Mouse (Mus musculus) heart, postnatal 4 days (tissue): ENCODE results near the gene Grin2b. TPM values are rescaled to one million over a fixed set of nuclear protein-coding genes. Genes with fewer than 3 reads are reported as not detected.

ENCODE experiments used
- DNase-seq: peaks from one replicate; pipeline ENCODE4 v3.0.0; 2021
- total RNA-seq, 2 experiments: library from RNA; stranded (reverse); gene quantifications; 2 replicates each; pipeline ENCODE4 v1.2.3; 2021

Gene Grin2b
- under 1 TPM; 0.05 to 0.17 TPM for total RNA-seq

DNA sequence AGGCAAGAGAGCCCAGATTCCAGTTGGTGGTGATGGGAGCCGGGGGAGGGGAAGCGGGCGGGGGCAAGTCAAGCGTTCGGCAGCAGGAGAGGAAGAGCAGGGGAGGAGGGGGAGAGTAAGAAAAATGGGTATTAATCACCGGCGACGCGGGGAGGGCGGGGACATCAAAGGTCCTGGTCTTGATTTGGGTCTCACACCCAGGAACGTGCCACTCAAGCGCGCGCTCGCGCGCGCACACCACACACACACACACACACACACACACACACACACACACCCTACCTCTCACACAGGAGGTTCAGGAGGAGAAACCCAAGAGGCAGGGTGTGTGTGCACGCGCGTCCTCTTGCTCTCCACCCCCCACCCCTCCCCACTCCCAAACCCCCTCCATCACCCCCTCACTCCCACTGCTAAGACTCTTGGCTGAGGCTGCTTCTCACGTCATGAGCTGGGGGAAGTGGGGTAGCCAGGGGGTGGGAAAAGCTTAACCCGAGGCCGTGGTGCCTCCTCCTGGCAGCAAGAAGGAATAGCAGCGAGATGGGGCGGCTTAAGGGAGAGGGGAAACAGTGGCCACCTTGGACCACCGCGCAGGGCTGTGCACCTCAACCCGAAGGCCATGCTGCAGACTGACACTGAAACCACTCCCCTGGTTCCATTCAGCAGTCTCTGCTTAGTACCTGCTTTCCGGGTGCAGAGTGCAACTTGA lies at the start of gene Grin2b:
Gene Grin2b (minus strand): TSS at position 321 of the 706 bp plus-strand sequence.
- DNase-seq: peak; percentile 9

DNA sequence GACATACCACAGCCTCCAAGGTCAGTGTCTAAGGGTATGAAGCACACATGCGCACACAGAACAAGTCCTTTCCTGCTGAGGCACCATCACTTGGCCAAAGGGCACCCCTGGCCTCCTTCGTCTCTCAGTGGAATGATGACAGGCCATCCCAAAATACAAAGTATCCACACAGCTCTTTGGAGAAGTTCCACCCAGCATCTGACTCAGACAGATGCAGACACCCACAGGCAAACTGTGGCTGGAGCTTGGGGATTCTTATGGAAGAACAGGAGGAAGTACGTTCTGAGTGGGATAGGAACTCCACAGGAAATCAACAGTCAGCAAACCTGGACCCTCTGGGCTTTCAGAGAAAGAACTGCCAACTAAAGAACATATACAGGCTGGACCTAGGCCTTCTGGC lies 48.6 kb upstream of the Grin2b start:
- DNase-seq: no peak

DNA sequence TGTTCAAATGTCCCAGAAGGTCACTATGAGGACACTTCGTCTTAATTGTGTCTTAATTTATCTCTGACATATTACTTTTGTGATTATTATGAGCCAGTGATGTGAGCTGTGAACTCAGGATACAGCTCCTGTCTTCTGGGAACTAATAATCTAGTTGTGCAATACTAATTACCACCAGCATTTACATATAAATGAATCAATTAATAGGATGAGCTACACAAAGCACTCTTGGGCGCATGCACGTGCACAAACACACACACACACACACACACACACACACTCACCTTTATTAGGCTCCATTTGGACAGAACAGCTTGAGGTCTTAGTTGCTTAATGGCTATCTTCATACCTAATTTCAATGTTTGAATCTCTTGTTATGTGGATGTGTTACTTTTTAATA lies 37.1 kb upstream of the Grin2b start:
- no peak for DNase-seq

DNA sequence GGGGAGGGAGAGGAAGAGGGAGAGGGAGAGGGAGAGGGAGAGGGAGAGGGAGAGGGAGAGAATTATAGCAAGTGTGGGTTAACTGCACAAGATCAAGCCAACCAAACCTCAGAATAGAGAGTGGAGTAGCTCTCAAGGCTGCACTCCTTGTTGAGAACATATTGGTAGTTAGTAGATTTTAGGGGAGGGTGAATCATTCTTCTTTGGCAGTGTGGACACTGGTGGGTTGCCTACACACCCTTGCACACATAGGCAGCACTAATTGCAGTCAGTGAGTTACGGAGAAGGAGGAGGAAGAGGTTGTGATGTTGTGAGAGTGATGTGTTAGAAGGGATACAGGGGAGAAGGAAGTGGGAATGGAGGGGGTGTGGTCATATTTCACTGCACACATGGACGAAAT lies 26.5 kb upstream of the Grin2b start:
- DNase-seq: no peak

DNA sequence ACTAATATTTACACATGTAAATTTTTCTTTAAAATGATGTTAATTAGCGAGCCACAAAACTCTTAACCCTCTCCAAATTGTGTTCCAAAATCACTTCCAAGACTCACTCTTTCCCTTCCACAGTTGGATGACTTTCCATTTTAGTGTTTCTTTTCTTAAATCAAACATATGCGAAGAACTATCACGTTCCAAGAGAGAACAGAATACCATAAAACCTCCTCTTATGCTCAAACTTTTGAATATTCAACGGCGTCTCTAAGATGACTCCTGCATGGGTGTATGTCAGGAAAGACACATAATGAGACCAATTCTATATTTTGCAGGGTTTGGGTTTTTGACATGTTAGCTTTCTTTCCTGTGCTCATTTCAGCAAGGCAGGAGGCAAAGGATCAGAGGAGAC lies 21.3 kb upstream of the Grin2b start:
- DNase-seq: no peak

DNA sequence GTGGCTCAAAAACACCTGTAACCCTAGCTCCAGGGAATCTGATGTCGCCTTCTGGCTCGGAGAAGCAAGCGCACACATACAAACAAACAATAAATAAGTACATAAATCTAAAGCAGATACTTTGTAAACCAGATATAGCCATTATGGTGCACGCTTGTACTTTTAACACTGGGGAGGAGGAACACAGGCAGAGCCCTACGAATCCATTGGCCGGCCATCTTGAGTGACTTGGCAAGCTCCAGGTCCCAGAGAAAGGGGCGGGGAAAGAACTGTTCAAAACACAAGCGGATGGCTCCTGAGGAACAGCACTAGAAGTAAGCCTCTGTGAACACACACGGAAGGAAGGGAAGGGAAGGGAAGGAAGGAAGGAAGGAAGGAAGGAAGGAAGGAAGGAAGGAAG lies 4.8 kb upstream of the Grin2b start:
- DNase-seq: no peak

DNA sequence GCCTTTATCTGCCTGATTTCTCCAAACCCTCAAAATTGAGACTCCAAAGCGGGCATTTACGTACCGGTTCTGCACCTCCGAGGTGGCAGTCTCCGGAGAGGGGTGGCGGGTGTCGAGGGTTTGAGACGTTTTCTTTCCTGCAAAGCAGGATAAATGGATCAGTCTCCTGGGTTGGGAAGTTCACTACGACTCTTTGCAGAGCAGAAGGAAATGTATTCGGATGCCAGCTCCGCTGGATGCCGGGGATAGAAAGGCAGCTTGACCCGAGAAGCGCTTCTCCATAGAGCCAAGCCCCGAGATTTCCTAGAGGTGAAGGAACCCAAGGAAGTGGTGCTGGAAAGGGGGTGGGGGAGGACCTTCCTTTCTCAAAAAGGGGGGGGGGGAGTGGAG lies 515 bp downstream of the Grin2b start:
- DNase-seq: no peak

DNA sequence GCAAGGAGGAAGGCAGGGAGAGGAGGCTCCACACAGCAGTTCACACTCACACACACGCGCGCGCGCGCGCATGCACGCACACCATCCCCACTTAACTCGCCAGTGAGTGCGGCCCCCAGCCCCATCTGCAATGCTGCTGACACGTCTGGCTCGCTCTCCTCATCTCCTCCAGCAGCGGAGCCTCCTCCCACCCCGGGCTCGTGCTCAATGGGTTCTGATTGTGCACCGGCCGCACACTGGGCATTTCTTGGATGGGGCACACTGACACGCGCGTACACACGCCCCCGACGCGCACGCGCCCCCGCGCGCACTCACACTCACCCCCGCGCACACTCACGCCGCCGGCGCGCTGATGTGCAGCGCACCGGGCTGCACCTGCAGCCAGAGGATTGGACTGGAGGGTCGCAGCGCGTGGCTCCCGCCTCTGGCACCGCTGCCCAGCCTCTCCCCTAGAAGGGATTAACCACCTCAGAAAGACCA lies 1.1 kb downstream of the Grin2b start:
- no peak for DNase-seq

DNA sequence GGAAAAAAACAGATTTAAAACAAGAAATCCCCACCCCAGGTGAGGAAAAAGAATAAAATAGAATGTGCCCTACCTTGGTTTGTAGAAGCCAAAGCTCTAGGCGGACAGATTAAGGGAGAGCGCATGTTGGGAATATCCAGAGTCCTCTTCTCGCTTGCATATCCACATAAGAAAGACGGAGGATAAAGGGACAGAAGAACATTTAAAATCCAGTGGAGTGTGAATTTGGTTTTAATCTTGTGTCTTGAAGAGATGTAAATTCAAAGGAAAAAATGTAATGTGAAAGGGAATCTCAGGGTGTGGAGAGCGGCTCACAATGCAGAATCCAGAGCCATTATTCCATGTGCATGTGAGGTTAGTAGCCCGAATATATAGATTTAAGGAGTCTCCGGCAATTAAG lies 2.0 kb downstream of the Grin2b start:
- DNase-seq: no peak

DNA sequence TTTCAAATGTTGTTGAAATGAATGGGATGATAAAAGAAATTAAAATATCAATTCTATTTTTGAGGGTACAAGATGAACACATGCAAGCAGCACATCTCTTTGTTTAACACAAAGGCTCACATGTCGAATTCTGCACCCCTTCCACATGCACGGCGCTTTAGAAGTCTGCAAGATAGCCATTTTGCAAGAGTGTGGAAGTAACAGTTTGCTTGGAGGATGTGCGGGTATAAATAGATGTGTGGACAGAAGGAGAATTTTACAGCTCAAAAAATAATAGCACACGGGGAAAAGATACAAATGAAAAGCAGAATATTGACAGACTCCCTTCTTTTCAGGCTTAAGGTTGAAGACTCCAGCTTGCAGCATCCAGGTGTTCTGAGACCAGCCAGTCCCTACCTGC lies 2.9 kb downstream of the Grin2b start:
- DNase-seq: no peak

DNA sequence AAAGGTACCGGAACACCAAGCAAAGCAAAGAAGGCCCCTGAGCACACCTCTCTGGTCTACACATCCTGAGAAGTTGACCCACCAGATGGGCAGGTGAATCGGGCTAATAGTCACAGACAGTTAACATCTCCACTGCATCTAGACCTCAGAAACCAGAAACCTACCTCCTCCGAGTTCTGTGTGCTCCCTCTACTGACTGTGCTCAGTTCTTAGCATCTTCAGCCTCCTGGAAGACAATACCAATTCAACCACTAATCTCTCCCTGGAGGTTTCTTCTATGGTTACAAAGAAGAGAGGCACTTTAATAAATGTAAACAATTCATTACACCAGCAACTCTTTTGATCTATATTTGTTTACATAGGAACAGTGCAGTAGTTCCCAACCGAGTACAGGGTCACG lies 6.0 kb downstream of the Grin2b start:
- no peak for DNase-seq

DNA sequence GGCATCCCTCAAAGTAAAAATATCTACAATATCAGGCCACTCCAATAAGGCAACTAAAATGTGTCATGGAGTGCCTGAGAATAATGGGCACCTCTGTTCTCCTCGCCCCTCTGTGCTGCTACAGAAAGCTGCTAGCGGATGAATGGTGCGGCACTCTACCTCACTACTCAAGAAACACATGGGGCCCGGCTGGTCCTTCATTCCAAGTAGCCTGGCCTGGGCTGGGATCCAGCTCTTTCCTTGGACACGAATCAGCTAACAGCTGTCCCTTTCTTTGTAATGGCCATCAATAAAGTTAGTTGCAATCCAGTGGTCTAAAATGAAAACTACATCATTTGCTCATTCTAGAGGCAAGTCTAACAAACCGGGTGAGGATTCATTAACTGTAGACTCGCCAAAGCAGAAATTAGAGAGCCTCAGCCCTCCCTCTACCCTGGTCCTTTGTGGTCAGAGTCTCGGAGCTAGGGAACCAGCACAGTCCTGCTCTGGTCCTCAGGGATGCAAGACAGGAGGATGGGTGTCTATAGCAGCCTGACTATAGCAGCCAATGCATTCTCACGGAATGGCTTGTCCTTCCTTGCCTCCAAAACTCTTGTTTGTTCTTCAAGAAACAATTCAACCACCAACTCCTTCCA lies 7.8 kb downstream of the Grin2b start:
- peak; percentile 70 for DNase-seq

DNA sequence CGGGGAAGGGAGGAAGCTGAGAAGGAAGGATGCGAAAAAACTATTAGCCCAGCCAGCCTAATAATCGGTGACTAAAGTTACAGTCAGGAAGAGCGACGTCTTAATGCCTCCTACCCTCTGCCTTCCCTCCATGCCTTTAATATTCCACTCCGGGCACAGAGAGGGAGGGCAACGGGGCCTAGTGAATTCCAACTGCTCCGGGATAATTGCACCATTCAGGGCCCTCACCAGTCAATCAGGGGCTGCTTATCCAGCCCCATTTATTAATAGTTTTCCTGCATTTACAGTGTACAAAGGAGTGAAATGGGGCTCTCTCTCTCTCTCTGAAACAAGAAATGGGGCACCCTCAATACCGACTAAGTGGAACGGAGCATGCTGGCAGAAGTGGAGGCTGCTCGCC lies 11.2 kb downstream of the Grin2b start:
- no peak for DNase-seq

DNA sequence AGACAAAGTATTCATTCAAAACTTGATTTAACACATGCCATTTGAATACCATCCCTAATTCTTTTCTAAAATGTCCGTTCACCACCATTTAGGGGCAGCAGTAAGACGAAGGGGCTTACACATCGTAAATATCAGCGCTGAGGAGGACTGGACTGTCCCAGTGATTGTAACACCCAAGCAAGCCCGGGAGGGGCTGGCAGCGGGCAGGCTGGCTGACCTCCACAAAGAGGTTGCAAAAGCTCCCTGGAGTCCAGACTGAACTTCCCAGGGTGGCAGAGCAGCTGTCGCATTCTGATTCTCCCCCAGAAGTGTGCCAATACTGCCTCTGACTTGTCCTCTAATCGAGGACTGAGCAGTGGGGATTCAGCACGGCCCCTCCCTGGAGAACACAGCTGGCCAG lies 19.9 kb downstream of the Grin2b start:
- DNase-seq: no peak

DNA sequence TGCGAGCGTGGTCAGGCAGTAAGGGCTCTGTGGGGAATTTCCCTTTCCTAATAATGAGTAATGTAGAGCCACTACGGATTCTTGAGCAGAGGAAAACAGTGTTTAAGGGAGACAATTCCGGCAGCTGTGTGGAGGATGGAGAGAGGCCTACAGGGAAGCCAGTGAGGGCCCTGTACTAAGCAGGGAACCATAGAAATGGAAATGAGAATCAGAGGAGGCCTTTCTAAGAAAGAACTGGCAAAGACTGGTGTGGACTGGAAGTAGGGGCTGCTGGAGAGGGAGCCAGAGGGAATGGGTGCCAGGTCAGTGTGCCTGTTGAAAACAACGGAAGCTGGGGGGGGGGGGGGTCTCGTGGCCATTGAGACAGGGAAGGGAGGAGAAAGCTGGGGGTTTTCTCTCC lies 23.2 kb downstream of the Grin2b start:
- no peak for DNase-seq

DNA sequence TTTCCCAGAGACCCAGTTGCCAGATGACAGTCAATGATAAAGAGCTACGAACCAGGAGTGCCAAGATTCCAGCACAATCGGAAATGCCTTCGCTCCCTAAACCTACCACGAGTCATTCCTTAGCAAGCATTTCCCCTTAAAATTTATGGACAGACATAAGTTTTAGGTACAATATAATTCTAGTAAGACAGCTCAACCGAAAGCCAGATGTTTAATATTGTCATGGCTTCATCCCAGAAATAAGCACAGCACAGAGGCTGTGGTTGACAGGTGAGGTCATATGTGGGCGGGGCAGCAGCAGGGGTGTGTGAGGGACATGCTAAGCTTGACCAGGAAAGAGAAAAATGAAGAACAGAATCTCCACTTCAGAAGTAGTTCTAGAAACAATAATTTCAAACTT lies 33.3 kb downstream of the Grin2b start:
- DNase-seq: no peak

DNA sequence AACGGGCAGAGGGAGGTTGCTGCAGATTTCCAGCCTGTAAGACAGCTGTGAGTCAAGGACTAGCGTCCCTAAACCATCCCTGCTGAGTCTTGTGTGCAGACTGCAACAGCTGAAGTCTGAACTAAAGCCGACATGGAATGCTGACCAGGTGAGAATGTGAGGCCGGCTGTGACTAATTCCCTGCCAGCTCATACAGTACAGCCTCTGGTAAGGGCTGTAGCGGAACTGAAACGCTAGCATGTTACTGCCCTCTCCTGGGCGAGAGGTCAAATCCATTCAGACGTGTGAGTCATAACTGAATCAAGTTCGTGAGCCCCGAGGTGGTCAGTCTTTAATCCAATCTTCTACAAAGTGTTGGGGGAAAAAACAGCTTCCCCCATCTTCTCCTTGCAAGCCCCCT lies 42.9 kb downstream of the Grin2b start:
- peak; percentile 36 for DNase-seq

DNA sequence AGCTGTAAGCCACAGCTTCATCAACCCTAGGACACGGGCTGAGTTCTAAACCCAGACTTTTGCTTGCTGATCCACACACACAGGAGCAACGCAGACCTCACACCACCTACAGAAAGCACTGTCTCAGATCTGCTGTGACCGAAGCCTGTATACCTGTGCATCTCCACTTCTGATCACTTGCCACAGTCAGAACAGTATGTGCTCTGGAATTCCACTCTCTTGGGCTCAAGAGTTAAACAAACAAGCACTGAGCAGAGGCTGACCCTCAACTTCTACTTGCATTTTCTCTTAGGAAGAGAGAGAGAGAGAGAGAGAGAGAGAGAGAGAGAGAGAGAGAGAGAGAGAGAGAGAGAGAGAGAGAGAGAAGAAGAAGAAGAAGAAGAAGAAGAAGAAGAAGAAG lies 50.7 kb downstream of the Grin2b start:
- DNase-seq: no peak

DNA sequence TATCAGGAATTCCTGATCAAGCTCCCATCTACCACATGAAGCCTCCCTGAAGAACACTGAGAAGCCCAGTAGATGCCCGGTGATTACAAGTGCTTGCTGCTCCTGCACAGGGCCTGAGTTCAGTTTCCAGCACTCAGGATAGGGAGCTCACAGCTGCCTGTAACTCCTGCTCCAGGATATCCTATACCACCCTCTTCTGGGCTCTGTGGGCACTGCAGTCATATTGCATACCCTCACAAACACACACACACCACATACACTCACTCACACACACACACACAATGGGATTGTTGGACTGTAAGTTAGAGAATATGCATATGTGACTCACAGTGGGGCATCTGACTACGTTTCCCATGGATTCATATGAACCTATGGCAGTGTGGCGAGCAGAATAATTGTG lies 55.9 kb downstream of the Grin2b start:
- no peak for DNase-seq

DNA sequence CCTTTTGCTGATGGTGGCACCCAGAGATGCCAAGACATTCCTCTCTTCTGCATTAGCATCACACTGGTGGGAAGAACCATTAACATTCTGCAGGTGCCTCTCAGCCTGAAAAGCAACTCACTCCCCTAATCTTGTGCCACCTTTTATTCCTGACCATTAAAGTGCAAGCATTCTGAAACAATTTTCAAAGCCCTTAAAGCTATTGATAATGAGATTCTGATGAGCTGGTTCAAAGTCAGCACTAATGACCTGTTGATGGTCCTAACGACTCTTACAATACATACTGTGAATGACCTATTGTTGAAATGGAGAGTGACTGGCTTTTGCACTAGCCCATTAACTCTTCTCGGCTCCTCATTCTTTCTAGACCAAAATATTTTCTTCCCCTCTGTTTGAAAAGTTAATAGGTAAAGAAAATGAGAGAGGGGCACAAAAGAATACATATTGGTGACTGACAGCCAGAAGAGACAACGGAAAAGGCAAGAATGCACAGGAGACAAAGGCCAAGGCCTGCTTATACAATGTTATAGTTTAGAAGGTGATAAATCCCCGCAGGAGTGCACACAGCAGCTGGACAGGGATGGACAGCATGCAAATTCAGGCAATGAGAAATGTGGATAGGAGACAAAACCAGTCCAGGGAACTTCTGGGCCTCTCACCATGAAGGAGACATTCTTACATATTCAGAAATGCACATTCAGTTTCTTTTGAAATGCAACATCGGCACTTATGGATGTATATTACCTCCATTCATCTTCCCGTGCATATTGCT lies 59.5 kb downstream of the Grin2b start:
- no peak for DNase-seq

DNA sequence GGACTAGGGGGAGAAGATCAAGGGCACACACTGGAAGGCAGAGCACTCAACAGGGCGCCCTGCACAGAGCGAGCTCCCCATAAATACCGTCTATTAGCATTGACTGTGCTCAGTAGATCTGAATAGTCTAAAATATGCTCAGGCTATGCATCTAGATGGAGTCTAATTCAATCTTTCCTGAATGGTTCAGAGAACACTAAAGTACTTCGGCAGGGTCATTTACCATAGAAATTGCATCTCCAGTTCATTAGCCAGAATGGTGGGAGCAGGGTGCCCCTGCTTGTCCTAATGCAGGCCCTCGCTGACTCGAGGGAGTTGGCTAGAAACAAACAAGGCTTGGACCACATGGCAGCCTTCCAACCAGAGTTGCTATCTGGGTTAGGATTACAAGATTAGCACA lies 64.1 kb downstream of the Grin2b start:
- DNase-seq: no peak

DNA sequence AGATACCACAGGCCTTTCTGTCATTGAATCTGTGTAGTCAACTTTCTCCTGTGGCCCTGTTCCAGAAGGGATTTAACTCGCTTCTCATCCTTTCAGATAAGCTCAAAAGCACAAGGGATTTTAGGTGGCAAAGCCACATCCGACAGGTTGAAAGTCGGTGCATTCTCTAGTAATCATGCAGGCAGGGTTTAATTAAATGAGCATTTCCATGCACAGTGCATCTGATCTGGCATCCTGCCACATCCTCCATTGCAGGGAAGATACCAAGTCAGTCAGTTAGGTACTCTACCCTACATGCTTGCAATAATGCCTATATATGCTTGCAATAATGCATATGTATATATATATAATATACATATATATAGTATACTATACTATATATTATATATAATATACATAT lies 64.8 kb downstream of the Grin2b start:
- no peak for DNase-seq

DNA sequence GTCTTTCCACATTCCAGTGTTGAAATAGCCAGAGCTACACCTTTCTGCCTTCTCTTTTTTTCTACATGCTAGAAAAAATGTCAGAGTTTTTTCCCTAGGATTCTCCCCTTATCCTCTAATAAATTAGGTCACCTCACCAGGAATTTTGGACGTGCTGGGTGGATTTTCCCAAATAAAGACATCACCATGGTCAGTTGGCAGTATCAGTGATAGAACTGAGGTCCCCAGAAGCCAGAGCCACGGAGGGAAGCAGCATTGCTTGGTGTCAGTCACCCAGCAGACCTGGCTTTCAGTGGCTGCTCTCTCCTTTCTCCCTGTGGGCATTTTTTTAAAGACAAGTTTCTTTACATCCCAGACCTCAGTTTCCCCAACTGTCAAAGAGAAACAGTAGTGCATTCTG lies 68.1 kb downstream of the Grin2b start:
- no peak for DNase-seq

DNA sequence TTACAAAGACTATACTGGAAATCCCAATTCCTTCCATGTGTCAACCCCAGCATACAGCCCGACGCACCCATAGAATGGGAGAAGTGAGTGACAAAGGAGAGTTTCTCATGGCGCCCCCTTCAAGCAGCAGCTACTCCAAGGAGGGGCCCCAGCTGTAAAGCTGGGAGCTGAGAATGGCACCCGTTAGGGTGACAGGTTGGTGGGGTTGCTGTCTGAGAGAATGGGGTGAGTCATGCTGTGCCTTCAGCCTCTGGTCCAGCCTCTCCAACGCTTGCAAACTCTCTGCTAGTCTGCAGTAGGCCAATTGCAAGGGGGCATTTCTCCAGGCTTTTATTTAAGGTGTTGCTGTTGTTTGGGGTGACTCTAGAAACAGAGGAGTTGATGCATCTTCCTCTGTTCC lies 73.1 kb downstream of the Grin2b start:
- no peak for DNase-seq
